Mouse (Mus musculus) forebrain, embryonic 14.5 days (tissue): ENCODE measurements around the gene Ccdc50. TPM values are rescaled to one million over a fixed set of nuclear protein-coding genes. Genes with fewer than 3 reads are reported as not detected.

Experiments
- ATAC-seq: fragments of 200-750 bp; cut with Nextera tagmentation; 2 replicates; pipeline ENCODE4 v1.8.0; 2017; ENCODE audit warnings: mild to moderate bottlenecking, moderate library complexity
- DNase-seq: peaks from one replicate; pipeline ENCODE4 v3.0.0-alpha.2; 2015; ENCODE audit warnings: low spot score
- H3K27ac ChIP-seq: fragments of 300-500 bp; sonication (generic); 2 replicates; pipeline ENCODE4 v1.5.1; 2014; ENCODE audit warnings: low read depth, mild to moderate bottlenecking, control low read depth, low read length, moderate library complexity
- H3K27me3 ChIP-seq: fragments of 300-500 bp; sonication (generic); replicated peaks from 2 replicates; pipeline ENCODE4 v1.6.1; 2014; ENCODE audit warnings: low read length, control low read depth, mixed read lengths; ENCODE audit not compliant: control insufficient read depth, insufficient read depth
- H3K36me3 ChIP-seq: fragments of 300-500 bp; sonication (generic); 2 replicates; pipeline ENCODE4 v1.6.1; 2014; ENCODE audit warnings: low read length, control low read depth; ENCODE audit not compliant: control insufficient read depth, insufficient read depth
- H3K4me1 ChIP-seq: fragments of 300-500 bp; sonication (generic); 2 replicates; pipeline ENCODE4 v1.6.1; 2014; ENCODE audit warnings: antibody characterized with exemption, low read length, control low read depth; ENCODE audit not compliant: control insufficient read depth, insufficient read depth
- H3K4me2 ChIP-seq: fragments of 300-500 bp; sonication (generic); 2 replicates; pipeline ENCODE4 v1.6.1; 2014; ENCODE audit warnings: mild to moderate bottlenecking, control low read depth, low read length
- H3K4me3 ChIP-seq: fragments of 300-500 bp; sonication (generic); 2 replicates; pipeline ENCODE4 v1.5.1; 2014; ENCODE audit warnings: low read depth, low read length, control low read depth
- H3K9ac ChIP-seq: fragments of 300-500 bp; sonication (generic); 2 replicates; pipeline ENCODE4 v1.6.1; 2014; ENCODE audit warnings: mild to moderate bottlenecking, low read length, control low read depth, moderate library complexity
- H3K9me3 ChIP-seq: fragments of 300-500 bp; sonication (generic); replicated peaks from 2 replicates; pipeline ENCODE4 v1.6.1; 2016; ENCODE audit warnings: low read length, control low read depth, mixed read lengths; ENCODE audit not compliant: control insufficient read depth
- WGBS: fragments of 180-500 bp; shearing (Covaris S2); extraction: QIAGEN DNeasy Blood & Tissue Kit; methylation state at CpG from one replicate; pipeline ENCODE4 v1.1.7; 2014; 5-methylcytosine and 5-hydroxymethylcytosine counted together
- polyA plus RNA-seq: library from polyadenylated mRNA; unstranded; fragments of >200 nt; fragmentation: Nextera tagmentation; extraction: Ambion mirVana; gene quantifications from 2 replicates; pipeline ENCODE4 v1.2.1, GENCODE M21; 2014

Ccdc50 gene
- polyA plus RNA-seq, 1 experiment from 2014 or later, result 55.1 TPM

DNA sequence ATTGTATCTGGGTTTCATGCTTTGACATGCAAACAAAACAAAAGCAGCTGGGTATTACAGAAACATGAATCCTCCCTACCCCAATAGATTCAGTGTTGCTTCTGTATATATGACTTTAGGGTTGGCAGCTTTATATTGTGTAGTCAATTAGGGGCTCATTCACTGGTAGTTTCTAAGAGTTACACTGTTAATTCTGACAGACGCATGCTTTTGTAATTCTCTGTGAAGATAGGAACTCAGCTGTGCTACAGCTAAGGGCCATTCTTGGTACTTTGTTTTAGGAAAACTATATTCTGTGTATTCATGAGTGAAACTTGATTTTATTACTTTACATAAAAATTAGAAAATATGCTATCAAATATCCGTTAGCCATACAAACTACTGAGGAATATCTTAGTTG is 65.2 kb downstream of the Ccdc50 start:
- Histone ChIP-seq H3K4me2 (no peak overlapping the region), H3K4me1 (no peaks in the 10 kb centered on the region), H3K27ac (no peak overlapping the region), H3K9ac (no peak overlapping the region), H3K4me3 (no peak overlapping the region), H3K27me3 (no peaks in the 10 kb centered on the region), H3K9me3 (no peaks in the 10 kb centered on the region), H3K36me3 (peaks cover 8% of the 10 kb centered on the region)
- DNase-seq (peak; percentile 22), ATAC-seq (peak; percentile 56; the same call in 1 of the 2 replicates)
- WGBS, result 58% methylated on average over 2 of the region's 2 CpGs

GRCm38 (mm10) chr16:27457273-27457672 is 68.6 kb downstream of the Ccdc50 start:
- peak; percentile 64 for ATAC-seq
- WGBS, result 20% methylated on average over 4 of the region's 4 CpGs

GRCm38 (mm10) chr16:27468731-27469130 is 80.1 kb downstream of the Ccdc50 start:
- Histone ChIP-seq H3K27me3 (no peaks in the 10 kb centered on the region), H3K36me3 (no peaks in the 10 kb centered on the region), H3K27ac (no peak overlapping the region), H3K9ac (no peak overlapping the region), H3K9me3 (no peaks in the 10 kb centered on the region), H3K4me1 (no peaks in the 10 kb centered on the region), H3K4me3 (no peak overlapping the region), H3K4me2 (no peak overlapping the region)
- WGBS, result 23% methylated on average over 5 of the region's 5 CpGs
- DNase-seq, result peak; percentile 74
- ATAC-seq, result peak; percentile 75

More at GRCm38 (mm10) chr16:27457273-27457672, 68.6 kb downstream of the Ccdc50 start:
- no peaks in the 10 kb centered on the region for H3K4me1 ChIP-seq
- no peak overlapping the region for H3K27ac ChIP-seq
- no peaks in the 10 kb centered on the region for H3K36me3 ChIP-seq
- no peaks in the 10 kb centered on the region for H3K27me3 ChIP-seq
- DNase-seq, result peak; percentile 83
- no peaks in the 10 kb centered on the region for H3K9me3 ChIP-seq
- no peak overlapping the region for H3K9ac ChIP-seq
- H3K4me2 ChIP-seq, result no peak overlapping the region
- no peak overlapping the region for H3K4me3 ChIP-seq

DNA sequence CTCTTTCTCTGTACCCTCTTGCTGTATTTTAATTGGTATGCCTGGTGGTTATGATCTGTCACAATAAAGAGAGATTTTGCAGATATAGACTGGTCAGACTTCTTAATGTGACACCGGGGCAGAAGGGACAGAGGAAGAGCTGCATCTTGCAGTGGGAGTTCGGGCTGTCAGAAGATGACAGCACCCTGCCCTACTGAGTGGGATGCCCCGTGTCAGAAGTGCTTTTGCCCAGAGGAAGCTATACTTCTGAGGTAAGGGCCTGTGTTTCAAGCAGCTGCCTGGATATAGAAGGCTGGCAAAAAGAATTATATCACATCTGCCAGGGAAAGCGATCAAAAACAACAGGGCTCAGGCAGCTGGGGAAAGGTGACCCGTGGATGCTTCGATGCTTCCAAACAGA is 82.7 kb downstream of the Ccdc50 start:
- Histone ChIP-seq H3K9ac (no peak overlapping the region), H3K27ac (no peak overlapping the region), H3K4me2 (no peak overlapping the region), H3K9me3 (no peaks in the 10 kb centered on the region), H3K27me3 (no peaks in the 10 kb centered on the region), H3K4me3 (no peak overlapping the region), H3K4me1 (no peaks in the 10 kb centered on the region), H3K36me3 (no peaks in the 10 kb centered on the region)
- DNase-seq, result no peak
- no peak for ATAC-seq
- WGBS, result 82% methylated on average over 6 of the region's 6 CpGs

- no peak overlapping the region for H3K9ac ChIP-seq
- no peaks in the 10 kb centered on the region for H3K9me3 ChIP-seq
- no peaks in the 10 kb centered on the region for H3K36me3 ChIP-seq
- H3K4me3 ChIP-seq, result no peak overlapping the region
- WGBS, result 42% methylated on average over 1 of the region's 1 CpGs
- ATAC-seq (no peak), DNase-seq (peak; percentile 64)
- no peak overlapping the region for H3K27ac ChIP-seq
- no peaks in the 10 kb centered on the region for H3K27me3 ChIP-seq
- no peaks in the 10 kb centered on the region for H3K4me1 ChIP-seq
- H3K4me2 ChIP-seq, result no peak overlapping the region
Observed at GRCm38 (mm10) chr16:27483834-27484233, 95.2 kb downstream of the Ccdc50 start.

Other genes starting within 250 kb of the Ccdc50 start
- gene Ostn, start 81.4 kb upstream of the Ccdc50 start, polyA plus RNA-seq, result not detected in 2 replicates
- gene Uts2b, start 18.6 kb upstream of the Ccdc50 start, polyA plus RNA-seq, result not detected in 2 replicates